Mouse (Mus musculus) testis, postnatal 10 days (tissue): ENCODE data around the gene Rasa2.
A peak's percentile ranks its signal among the peaks of the same experiment; 100 is the strongest.
"Not testable (repeated sequence)": the region's sequence is repeated elsewhere in the genome, so short reads cannot be mapped to it uniquely, and the experiment has no call there.

Source experiments
- DNase-seq: peaks from one replicate; pipeline ENCODE4 v3.0.0; 2021; ENCODE audit warnings: low spot score

Rasa2 gene

DNA sequence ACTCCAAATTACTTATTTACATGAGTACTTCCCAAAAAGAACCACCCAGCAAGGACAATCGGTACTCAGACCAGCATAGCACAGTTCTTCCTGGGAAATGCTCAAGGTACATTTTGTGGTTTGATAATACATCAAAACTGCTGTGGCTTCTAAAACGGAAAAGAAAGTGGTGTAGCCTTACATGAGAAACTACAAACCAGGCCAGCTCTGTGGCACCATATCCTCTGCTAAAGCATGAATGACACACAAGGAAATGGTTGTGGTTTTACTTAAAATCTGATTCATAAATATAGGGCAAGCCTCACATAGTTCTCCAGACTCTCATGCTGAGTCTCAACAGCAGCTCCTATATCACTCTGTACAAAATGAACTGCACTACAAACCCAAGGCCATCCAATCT, 48.3 kb downstream of the Rasa2 start:
- DNase-seq = no peak

DNA sequence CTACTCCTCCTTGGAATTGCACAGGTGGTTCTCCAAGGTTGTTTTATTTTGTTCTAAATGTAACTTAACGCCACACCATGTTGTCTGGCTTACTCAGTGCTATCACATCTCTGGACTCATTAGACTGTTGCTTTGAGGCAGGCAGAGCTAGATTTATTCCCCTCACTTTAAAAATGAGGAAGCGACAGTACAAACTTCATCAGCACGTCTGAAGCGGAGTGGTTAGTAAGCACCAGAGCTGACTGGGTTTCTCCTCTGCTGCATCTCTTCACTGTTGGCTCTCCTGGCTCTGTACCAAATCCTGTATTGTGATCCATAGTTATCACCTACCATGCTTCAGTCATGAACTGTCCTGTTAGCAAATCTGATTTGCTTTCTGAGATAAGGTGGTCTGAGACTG, 53.2 kb downstream of the Rasa2 start:
- no peak for DNase-seq

DNA sequence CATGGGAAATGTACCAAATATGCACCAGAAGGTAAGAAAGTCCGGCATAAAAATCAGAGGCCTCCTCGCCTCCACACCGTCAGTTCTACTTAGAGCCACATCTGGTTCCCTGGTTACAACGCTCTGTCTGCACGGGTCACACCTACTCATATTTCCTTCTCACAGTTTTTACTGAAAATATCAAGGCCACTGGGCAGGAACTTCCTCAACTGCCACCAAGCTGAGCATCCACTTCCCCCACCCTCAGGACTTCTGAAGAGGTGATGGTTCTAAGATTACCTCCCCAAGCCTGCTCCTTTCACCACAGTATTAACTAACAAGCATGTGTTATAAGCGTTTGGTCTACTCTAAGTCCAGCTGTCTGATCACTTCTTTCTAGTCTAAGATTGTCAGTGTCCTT, 53.7 kb downstream of the Rasa2 start:
- DNase-seq = no peak

DNA sequence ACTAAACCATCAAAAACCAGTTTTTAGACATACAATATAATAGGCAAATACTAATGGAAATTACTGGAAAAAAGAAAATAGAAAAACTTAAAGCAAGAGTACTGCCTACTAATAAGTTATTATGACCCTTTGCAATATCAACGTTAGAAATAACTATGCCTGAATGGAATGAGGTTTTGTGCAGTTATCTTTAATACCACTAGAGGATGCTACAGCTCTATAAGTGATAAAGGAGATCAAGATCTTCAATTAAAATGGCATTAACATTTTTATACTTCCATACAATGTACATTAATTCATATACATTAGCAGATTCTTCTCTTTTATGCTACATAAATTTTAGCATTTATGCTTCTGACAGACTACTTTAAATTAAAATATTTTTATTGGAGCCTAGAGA, 58.2 kb downstream of the Rasa2 start:
- DNase-seq = no peak

DNA sequence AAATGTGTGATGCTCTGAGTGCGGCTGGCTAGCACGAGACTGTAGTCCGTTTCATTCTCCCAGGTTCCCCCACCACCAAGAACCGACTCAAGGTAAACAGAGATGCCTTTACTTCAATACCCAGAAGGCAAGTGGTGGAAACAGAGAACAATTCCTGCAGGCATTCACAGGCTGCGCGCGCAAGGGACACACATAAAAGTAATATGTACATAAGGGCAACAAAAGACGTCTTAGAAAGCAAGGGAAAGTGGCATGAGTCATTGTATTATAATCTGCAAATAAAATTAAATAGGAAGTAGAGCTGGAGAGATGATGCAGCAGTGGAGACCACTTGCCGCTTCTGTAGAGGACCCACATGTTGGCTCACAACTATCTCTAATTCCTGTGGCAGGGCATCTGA, 58.7 kb downstream of the Rasa2 start:
- DNase-seq = no peak

DNA sequence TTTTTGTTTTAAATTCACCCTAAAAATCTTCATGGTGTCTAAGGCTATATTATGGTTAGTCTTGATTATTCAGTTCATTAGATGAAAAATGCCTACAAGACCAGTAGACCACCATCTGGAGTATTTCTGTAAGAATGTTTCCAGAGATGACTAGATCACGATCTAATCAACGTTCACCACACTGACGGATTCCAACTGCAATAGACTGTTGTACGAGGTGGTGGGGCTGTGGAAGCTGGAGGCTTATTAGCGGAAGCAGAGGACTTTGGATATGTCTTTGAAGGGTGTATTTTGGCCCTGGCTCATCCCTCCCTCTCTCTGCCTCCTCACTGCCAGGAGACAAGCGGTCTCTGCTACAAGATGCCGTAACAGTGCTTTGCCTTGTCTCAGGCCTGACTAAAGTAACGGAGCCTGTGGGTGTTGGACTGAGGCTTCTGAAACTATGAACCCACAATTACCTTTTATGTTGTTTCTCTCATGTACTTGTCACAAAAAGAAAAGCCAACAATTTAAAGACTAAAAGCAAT, 64.9 kb downstream of the Rasa2 start:
- DNase-seq = no peak

DNA sequence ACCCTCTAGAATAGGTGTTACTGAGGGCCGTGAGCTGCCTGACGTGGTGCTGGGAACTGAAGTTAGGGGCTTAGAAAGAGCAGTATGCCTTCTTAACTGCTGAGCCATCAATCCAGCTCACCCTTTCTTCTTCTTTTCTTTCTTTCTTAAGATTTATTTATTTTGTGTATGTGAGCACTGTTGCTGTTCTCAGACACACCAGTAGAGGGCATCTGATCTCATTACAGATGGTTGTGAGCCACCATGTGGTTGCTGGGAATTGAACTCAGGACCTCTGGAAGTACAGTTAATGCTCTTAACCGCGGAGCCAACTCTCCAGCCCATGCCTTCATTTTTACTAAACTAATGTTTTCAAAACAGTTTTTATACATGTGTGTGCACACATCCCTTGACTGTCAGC, 67.9 kb downstream of the Rasa2 start:
- no peak for DNase-seq

DNA sequence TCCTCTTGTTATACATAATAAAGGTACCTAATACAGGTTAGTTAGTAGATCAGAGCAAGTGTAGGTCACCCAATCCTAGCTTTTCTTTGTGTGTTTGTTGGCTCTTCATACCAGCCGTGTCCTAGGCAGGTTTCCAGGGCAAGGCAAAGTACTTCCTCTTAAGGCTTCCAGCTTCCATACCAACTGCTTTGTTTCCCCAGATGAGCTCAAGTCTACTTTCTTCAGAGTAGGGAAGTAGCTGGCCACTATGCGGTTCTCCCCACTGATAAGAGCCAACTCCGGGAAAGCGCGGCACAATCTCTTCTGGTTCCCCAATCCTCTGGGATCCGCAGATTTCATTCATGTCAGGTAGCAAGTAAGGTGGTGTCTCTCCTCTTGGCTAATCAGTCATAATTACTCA, 72.3 kb downstream of the Rasa2 start:
- no peak for DNase-seq

DNA sequence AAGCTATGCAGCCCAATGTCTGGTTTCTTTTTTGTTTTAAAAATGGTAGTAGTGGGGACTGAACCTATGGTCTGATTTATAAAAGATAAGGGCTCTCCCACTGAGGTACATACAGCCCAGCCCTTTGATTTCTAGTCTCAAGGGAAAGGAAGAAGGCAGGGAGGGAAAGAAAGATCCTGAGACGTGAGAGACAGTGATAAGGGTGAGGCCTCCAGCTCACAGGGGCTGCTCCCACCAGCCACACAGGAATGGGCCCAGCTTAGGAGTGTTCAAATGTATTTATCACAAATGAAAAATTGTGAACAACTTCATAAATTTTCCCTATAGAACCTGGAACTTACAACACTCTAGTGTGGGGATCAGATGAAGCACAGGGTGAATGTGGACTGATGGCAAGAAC, 72.8 kb downstream of the Rasa2 start:
- no peak for DNase-seq

DNA sequence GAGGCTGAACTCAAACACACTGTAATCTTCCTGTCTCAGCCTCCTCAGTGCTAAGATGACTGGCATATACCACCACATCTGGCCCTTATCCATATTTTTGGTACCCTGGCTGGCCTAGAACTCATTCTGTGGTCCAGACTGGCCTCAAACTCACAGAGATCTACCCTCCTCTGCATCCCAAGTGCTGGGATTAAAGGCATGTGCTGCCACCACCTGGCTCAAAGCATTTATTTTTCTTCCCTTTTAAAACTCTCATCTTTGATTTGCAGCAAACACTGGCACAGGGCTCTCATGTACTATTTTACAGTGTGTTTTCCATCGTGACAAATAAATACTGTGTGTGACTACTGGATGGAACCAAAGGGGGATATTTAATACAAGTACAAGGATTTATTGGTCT, 77.3 kb downstream of the Rasa2 start:
- no peak for DNase-seq

DNA sequence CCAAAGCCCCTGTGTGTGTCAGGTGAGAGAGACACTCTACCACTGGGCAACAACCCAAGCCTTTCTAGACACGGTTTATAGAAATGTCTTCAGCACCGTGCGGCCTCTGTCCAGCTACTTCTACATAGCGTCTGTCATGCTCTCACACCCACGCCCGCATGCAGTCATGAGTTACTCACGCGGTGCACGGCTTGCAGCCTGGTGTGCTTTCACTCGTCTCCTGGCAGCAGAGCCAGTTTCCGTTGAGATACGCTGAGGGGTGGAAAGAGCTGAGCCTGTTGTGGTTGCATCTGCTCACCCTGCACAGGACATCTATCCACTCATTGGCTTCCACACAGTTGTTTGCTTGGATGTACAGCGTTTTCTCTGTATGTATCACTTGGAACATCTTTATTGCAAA, 86.0 kb downstream of the Rasa2 start:
- DNase-seq = no peak

DNA sequence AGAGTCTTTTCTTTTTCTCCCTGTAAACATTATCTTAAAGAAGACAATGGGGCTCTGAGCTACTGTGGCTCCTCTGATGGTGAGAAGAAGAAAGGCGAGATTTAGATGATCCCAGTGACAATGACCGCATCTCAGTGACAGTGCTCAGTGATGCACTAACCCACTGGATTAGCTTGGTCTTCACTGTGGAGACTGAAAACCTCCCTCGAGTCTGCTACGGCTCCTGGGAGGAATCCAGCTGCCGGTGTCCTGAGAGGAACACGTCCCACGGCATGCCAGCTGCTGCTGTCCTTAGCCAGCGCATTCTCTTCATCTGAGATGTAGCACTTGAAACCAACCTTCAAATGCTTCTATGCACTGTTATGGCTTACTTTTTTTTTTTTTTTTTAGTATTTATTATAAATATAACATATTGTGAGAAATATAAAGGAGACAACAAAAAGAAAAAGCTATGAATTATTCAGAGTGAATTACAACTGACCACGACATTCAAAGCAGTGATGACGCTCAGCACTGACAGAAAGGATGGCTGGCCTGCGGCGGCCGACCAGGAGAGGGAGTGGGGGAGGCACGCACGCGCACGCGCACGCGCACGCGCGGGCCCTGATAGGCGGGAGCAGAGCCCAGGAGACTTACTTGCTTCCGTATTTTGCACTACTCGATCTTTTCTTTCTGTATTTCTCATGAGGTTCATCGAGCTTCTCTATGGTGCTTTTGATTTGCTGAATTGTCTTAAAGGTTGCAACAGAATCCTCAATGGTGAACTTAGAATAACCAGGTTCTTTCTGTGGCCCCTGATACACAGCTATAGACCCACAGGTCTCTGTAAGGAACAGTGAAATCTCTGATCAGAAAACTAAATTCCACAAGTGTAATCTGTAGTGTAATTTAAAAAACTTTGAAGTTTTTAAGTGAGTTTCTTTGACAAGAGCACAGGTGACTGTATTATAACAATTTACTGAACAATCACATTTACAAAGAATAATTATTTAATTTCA, 87.5 kb downstream of the Rasa2 start:
- DNase-seq = peak; percentile 78

DNA sequence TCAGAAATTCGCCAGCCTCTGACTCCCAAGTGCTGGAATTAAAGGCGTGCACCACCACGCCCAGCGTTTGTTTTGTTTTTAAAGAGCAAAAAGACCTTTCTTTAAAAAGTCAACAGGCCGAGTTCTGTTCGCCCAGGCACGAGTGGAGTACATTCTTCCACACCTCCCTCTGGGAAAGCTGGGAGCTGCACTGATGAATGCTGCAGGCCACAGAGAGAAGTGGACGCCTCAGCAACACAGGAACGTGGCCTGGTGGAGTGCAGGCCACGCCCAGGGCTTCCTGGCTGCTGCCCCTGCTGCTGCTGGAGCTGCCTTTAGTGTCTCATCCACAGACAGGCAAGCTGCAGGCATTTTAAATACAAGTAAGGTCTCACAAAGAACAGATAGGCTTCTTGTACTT, 92.5 kb downstream of the Rasa2 start:
- no peak for DNase-seq

DNA sequence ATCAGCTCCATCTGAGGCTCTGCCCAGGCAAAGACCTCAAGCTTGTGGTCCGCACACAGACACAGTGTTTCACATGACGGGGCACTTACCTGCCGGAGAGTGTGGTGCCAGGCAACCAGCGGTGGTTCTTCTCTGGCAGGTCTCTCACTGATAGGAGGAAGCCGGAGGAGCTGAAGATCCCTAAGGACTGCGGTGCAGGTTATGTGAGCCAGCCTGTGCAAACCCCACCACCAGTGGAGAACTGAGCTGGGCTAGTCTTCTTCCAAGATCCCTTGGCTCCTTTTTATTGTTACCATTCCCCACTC, 93.8 kb downstream of the Rasa2 start:
- no peak for DNase-seq

DNA sequence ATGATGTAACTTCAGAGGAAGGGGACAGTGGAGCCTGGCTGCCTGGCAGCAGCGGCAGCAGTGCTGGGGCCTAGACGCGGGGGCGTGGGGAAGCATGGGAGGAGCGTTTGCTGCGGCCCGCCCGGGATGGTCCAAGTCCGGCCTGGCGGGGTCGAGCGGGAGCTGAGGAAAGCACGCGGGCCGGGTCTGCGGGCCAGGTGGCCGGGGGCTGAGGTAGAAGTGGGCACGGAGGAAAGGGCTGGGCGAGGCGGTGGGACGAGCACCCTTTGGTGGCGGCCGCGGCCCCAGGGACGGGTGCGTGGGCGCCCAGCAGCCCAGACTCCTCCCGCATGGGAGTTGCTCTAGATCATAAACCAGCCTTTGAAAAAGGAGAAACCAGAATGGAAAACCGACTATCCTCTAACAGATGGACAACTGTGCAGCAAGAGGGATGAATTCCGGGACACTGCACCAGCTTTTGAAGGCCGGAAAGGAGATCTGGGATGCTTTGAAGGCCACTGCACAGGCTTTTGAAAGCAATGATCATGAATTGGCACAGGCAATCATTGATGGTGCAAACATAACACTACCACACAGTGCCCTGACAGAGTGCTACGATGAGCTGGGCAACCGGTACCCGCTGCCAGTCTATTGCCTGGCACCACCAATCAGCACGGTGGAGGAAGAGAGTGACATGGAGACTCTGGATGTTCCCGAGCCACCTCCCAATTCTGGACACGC, 94.4 kb downstream of the Rasa2 start:
- DNase-seq = peak; percentile 77

DNA sequence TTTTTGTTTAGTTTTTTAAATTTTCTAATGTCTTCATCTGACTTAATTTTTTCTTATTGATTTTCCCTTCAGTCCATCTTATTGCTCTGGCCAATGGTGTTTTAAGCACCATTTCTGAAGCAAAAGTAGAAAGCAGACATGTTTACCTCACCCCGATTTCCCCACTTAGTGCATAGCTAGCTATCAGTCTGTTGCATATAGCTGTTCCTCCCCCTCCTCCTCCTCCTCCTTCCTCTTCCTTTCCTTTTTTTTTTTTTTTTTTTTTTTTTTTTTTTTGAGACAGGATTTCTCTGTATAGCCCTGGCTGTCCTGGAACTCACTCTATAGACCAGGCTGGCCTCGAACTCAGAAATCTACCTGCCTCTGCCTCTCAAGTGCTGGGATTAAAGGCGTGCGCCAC, 95.3 kb downstream of the Rasa2 start:
- not testable (repeated sequence) for DNase-seq

DNA sequence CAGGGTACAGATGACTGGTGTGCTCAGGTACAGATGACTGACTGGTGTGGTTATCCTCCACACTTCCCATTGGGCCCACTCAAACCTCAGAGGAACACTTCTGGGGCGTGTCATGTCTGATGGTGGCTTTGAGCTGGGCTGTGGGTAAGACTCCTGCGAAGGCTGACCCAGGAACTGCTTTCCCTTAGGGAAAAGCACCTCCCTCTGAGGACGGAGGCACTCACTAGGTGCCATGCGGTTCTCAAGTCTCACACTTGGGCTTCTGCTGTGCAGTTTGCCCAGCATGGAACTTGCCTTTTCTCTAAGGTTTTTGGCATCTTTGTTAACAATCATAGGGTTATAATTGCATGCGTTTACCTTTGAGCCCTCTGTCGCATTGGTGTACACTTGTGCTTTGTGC, 96.0 kb downstream of the Rasa2 start:
- no peak for DNase-seq

DNA sequence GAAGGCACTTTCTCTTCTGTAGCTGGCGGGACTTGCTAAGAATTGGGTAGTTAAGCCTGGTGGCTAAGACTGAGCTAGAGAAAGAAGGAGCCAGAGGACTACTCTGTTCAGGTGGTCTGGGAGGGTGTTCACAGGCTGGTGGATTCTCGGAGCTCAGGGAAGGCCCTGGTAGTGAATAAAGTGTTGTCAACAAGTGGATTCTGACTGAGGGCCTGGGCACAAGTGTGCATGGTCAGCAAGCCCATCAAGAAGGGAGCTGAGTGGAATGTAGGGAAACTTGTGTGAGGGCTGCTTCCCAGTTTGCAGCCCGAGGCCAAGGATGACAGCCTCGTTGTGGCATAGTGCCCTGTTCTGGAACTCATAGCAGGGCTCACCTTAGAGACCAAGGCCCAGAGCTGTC, 97.2 kb downstream of the Rasa2 start:
- DNase-seq = no peak

DNA sequence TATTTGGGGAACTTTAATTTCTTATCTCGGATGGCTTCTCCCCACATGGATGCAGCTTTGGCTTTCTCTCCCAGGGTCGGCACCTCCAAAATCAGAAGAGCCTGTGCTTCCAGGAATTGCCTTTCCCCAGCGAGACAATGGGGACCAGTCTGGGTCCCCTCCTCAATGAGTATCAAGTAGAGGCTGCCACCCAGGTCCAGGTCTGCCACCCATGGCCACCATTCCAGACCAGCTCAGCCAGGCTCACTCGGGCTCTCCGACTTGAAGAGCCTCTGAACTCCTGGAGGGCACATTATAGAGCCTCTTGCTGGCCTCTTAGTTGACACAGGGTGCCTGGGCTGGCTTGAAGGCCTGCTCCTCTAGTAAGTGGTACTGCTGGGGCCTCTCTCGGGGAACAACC, 97.9 kb downstream of the Rasa2 start:
- no peak for DNase-seq

DNA sequence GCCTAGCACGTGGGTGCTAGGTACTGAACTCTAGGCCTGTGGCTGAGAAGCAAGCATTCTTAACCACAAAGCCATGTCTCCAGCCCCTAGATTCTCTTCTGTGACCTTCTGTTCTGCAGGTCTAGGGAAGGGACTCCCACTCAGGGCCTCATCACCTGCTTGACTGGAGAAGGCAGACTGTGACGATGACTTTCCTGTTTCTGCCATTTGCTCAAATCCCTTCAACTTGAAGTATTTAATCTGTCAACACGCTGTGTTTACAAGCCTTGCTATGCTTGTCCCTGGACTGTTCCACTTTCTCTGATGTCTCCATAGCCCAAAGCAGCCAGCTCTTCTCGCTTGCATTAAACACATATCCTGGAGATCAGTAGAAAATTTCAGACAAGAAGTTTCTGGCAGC, 98.9 kb downstream of the Rasa2 start:
- DNase-seq = no peak

DNA sequence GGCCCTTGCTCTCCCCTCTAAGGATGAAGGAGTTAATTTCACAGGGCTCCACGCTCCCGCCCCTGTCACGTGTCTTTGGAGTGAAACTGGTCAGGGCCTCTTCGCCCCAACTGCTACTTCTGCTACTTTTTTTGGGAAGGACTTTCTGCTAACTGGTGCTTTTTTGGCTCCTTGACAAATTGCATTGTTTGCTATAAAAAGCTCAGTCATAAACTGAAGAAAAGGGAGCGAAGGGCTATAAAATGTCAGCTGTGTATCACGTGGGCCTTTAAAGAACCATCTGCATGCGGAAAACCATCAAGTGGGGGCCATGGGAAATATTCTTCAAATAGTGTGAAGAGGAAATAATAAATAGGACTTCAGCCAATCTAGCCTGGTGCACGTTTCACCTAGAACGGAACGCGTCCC, 100.7 kb downstream of the Rasa2 start:
- peak; percentile 49 for DNase-seq

DNA sequence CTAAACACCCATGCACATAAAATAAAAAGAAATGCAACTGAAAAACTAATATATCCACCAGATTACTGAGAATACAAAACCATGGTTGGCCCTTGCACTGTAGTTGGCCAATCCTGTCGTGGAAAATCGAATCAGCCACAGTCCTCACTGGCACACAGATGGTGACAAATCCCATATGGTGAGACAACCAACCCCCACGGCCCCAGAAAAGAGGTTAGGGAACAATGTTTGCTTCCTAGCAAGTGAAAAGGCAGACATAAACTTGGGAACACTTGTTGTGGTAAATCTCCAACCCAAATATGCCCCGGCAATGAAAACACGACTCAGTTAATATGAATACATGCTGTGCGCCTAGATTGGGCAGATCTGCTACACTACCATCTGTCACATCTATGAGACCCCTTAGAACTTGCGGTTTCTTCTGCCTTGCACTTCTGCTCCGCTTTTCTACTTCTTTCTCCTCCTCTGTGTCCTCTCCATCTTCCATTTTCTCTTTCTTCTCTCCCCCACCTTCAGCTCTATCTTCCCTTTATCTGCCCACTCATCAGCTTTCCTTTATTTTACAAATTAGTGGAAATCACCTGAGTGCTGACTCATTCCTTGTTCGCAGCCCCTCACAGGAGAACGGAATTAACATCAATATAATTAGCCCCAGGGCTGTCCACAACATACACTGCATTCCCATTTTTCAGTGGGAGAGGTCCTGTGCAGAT, 101.3 kb downstream of the Rasa2 start:
- DNase-seq = peak; percentile 21

DNA sequence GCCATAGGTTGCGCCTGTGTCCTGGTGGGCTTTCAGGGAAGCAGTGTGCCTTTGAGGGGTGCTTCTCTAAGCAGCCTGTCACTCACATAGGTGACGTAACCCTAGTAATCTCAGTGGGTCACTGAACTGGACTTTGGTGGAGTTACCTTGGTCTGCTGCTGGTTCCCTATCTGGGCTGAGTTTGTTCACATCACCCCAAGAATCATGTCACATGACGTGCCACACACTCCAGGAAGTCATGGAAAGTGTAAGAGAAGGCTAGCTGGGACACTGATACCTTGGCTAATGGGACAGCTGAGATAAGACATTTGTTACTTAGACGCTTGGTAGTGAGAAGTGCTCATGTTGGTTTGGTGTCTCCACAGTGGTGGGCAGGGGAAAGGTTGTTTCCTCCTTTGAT, 105.4 kb downstream of the Rasa2 start:
- no peak for DNase-seq
